Comparison of ENCODE assay signal across 35 mouse cellular contexts in genomic region chr4:98858151-98858855, GRCm38 (mm10). TPM values are rescaled to one million over a fixed set of nuclear protein-coding genes. Genes with fewer than 3 reads are reported as not detected.
DNase-seq lines count a peak whose midpoint lies in the region; ATAC-seq lines count a peak whose summit lies in the region.
"Had no signal": no experiment of that assay in that cellular context is flagged by ENCODE, and none has a peak within 500 bp of the region (broad histone marks: within the 10 kb centered on the region; RNA-seq: fewer than 3 reads in every experiment).

No protein-coding gene starts in this region.

- WGBS in kidney, embryonic 15.5 days = 71% methylated on average over 4 of the region's 4 CpGs
- WGBS in lung, embryonic 16.5 days = 39% methylated on average over 4 of the region's 4 CpGs
- WGBS in embryonic facial prominence, embryonic 15.5 days = 37% methylated on average over 4 of the region's 4 CpGs

- peaks cover 7% of the 10 kb centered on the region for H3K9me3 ChIP-seq in kidney, embryonic 15.5 days (replicated peaks)
- H3K9me3 ChIP-seq in lung, embryonic 16.5 days (ENCODE audit: control insufficient read depth, low read length) = peaks cover 7% of the 10 kb centered on the region
- H3K9me3 ChIP-seq in embryonic facial prominence, embryonic 15.5 days (replicated peaks) = no peaks in the 10 kb centered on the region

- H3K27ac ChIP-seq in kidney, embryonic 15.5 days = 0 out of 2 replicates have a peak overlapping the region, but pooled peaks have one; percentile 47
- H3K27ac ChIP-seq in lung, embryonic 16.5 days (ENCODE audit: low read length) = peak overlapping the region; percentile 55; the same call in 1 of the 2 replicates
- H3K27ac ChIP-seq in embryonic facial prominence, embryonic 15.5 days (replicated peaks) = peak overlapping the region; percentile 55; the same call in 1 of the 2 replicates
- H3K27ac ChIP-seq: hindbrain, embryonic 12.5 days; layer of hippocampus, adult 2 months; liver, embryonic 14.5 days; midbrain, embryonic 12.5 days; neural tube, embryonic 15.5 days had no signal

- ATAC-seq in kidney, embryonic 15.5 days (replicated peaks; ENCODE audit: low FRiP score) = no peak
- ATAC-seq in lung, embryonic 16.5 days (ENCODE audit: low read depth) = no peak
- no peak for ATAC-seq in embryonic facial prominence, embryonic 15.5 days (ENCODE audit: insufficient number of reproducible peaks, low FRiP score, low TSS enrichment, low read depth)
- no peak for ATAC-seq in erythroblast, adult 5-6 weeks (replicated peaks; ENCODE audit: low FRiP score, poor library complexity, severe bottlenecking)
- ATAC-seq: activated CD4-positive, CD25-positive, alpha-beta regulatory T cell, adult 4 months; forebrain, embryonic 14.5 days had no signal

- H3K4me3 ChIP-seq in kidney, embryonic 15.5 days (replicated peaks) = no peak overlapping the region
- H3K4me3 ChIP-seq in lung, embryonic 16.5 days (ENCODE audit: low read length) = no peak overlapping the region
- no peak overlapping the region for H3K4me3 ChIP-seq in embryonic facial prominence, embryonic 15.5 days (replicated peaks)
- H3K4me3 ChIP-seq: heart, embryonic 12.5 days; hindbrain, embryonic 12.5 days; layer of hippocampus, adult 2 months; limb, embryonic 13.5 days; midbrain, embryonic 12.5 days; neural tube, embryonic 15.5 days had no signal

- H3K4me2 ChIP-seq in kidney, embryonic 15.5 days = no peak overlapping the region
- H3K4me2 ChIP-seq in lung, embryonic 16.5 days (ENCODE audit: low read depth, low read length) = no peak overlapping the region
- no peak overlapping the region for H3K4me2 ChIP-seq in embryonic facial prominence, embryonic 15.5 days (replicated peaks)
- H3K4me2 ChIP-seq: heart, embryonic 12.5 days; hindbrain, embryonic 12.5 days; limb, embryonic 13.5 days; midbrain, embryonic 12.5 days; neural tube, embryonic 15.5 days had no signal

- H3K4me1 ChIP-seq in kidney, embryonic 15.5 days = peaks cover 7% of the 10 kb centered on the region
- no peaks in the 10 kb centered on the region for H3K4me1 ChIP-seq in lung, embryonic 16.5 days (replicated peaks; ENCODE audit: control insufficient read depth, insufficient read depth, low read length)
- peaks cover 5% of the 10 kb centered on the region; the same call in 1 of the 2 replicates for H3K4me1 ChIP-seq in embryonic facial prominence, embryonic 15.5 days
- H3K4me1 ChIP-seq: hindbrain, embryonic 12.5 days; midbrain, embryonic 12.5 days; neural tube, embryonic 15.5 days had no signal

- no peaks in the 10 kb centered on the region for H3K27me3 ChIP-seq in kidney, embryonic 15.5 days
- H3K27me3 ChIP-seq in lung, embryonic 16.5 days (ENCODE audit: control insufficient read depth, insufficient read depth, low read depth, low read length) = no peaks in the 10 kb centered on the region
- H3K27me3 ChIP-seq in embryonic facial prominence, embryonic 15.5 days = no peaks in the 10 kb centered on the region
- H3K27me3 ChIP-seq: CH12.LX; heart, embryonic 12.5 days; hindbrain, embryonic 12.5 days; limb, embryonic 13.5 days; midbrain, embryonic 12.5 days; neural tube, embryonic 15.5 days had no signal

- no peak for DNase-seq in kidney, adult 18-20 months
- no peak for DNase-seq in lung, postnatal 36 days
- DNase-seq in layer of hippocampus, postnatal 10 days (ENCODE audit: low spot score in 2 of 2) = no peak
- DNase-seq: adrenal gland, postnatal 10 days; B cell, adult 2 months; cerebellum, adult 2 months; cerebellum, postnatal 25 days; gastrocnemius, postnatal 10 days; heart, postnatal 14 days; kidney, postnatal 14 days; layer of hippocampus, postnatal 36 days; right cerebral cortex, adult 18-20 months; right cerebral cortex, postnatal 4 days; thymus, postnatal 14 days had no signal

- H3K9ac ChIP-seq in kidney, embryonic 15.5 days = no peak overlapping the region
- no peak overlapping the region for H3K9ac ChIP-seq in lung, embryonic 16.5 days (ENCODE audit: low read length)
- H3K9ac ChIP-seq in embryonic facial prominence, embryonic 15.5 days = no peak overlapping the region
- H3K9ac ChIP-seq: heart, embryonic 12.5 days; hindbrain, embryonic 12.5 days; limb, embryonic 13.5 days; liver, embryonic 14.5 days; midbrain, embryonic 12.5 days; neural tube, embryonic 15.5 days had no signal

- H3K36me3 ChIP-seq in kidney, embryonic 15.5 days = no peaks in the 10 kb centered on the region
- H3K36me3 ChIP-seq in lung, embryonic 16.5 days (ENCODE audit: control insufficient read depth, insufficient read depth, low read length) = no peaks in the 10 kb centered on the region
- H3K36me3 ChIP-seq in embryonic facial prominence, embryonic 15.5 days = no peaks in the 10 kb centered on the region
- H3K36me3 ChIP-seq: heart, embryonic 12.5 days; hindbrain, embryonic 12.5 days; limb, embryonic 13.5 days; midbrain, embryonic 12.5 days; neural tube, embryonic 15.5 days had no signal

RNA-seq across cellular contexts. Expression of gene I0C0044D17Rik, which starts 34.7 kb away (rescaled TPM):
- polyA plus RNA-seq in kidney, embryonic 15.5 days (2015; fragmentation: Nextera tagmentation; extraction: Ambion mirVana) = not detected in 2 replicates
- not detected in 2 replicates for polyA plus RNA-seq in lung, embryonic 16.5 days (2015; fragmentation: Nextera tagmentation; extraction: Ambion mirVana)
- polyA plus RNA-seq in embryonic facial prominence, embryonic 15.5 days (2015; fragmentation: Nextera tagmentation; extraction: Ambion mirVana) = not detected in 2 replicates
- not detected in 2 replicates for total RNA-seq in erythroblast, adult 5-6 weeks (2015; ENCODE audit: low replicate concordance)
- not detected in 2 replicates for total RNA-seq in erythroblast, adult 5-6 weeks (2017; ENCODE audit: low replicate concordance)
- not detected for total RNA-seq in layer of hippocampus, postnatal 10 days (2021)
- total RNA-seq: adrenal gland, postnatal 10 days; CH12.LX; gastrocnemius, postnatal 10 days; granulocyte monocyte progenitor cell, adult 5-6 weeks; heart, postnatal 14 days; layer of hippocampus, adult 2 months; layer of hippocampus, postnatal 36 days; left cerebral cortex, postnatal 14 days; megakaryocyte, adult 5-6 weeks; MEL had no signal
- polyA plus RNA-seq: activated CD4-positive, CD25-positive, alpha-beta regulatory T cell, adult 4 months; cerebellum, adult 2 months; forebrain, embryonic 14.5 days; heart, embryonic 12.5 days; hindbrain, embryonic 12.5 days; intestine, postnatal 0 days; limb, embryonic 13.5 days; liver, embryonic 14.5 days; lung, postnatal 0 days; midbrain, embryonic 12.5 days; neural tube, embryonic 15.5 days; testis, adult 2 months had no signal

RNA-seq across cellular contexts. Expression of gene Kank4, which starts 41.0 kb away (rescaled TPM):
- polyA plus RNA-seq in kidney, embryonic 15.5 days (2015; fragmentation: Nextera tagmentation; extraction: Ambion mirVana) = 2.0 and 2.1 TPM in 2 replicates
- polyA plus RNA-seq in lung, embryonic 16.5 days (2015; fragmentation: Nextera tagmentation; extraction: Ambion mirVana) = 2.5 and 3.3 TPM in 2 replicates
- polyA plus RNA-seq in embryonic facial prominence, embryonic 15.5 days (2015; fragmentation: Nextera tagmentation; extraction: Ambion mirVana) = 1.7 and 2.8 TPM in 2 replicates
- not detected in 2 replicates for total RNA-seq in erythroblast, adult 5-6 weeks (2015; ENCODE audit: low replicate concordance)
- 0.28 TPM in 1 of 2 replicates, not detected in the other for total RNA-seq in erythroblast, adult 5-6 weeks (2017; ENCODE audit: low replicate concordance)
- total RNA-seq in layer of hippocampus, postnatal 10 days (2021) = 1 to 10 TPM; 2.8 to 3.0 TPM
- total RNA-seq: CH12.LX; granulocyte monocyte progenitor cell, adult 5-6 weeks; MEL had no signal
- polyA plus RNA-seq: activated CD4-positive, CD25-positive, alpha-beta regulatory T cell, adult 4 months had no signal
